Mouse (Mus musculus): ENCODE results near the gene Irak4. TPM values are rescaled to one million over a fixed set of nuclear protein-coding genes. Genes with fewer than 3 reads are reported as not detected.
A peak's percentile ranks its signal among the peaks of the same experiment; 100 is the strongest.

The Irak4 gene
- polyA plus RNA-seq (2015; fragmentation: Nextera tagmentation; extraction: Ambion mirVana) = 1.9 and 2.4 TPM in 2 replicates

DNA sequence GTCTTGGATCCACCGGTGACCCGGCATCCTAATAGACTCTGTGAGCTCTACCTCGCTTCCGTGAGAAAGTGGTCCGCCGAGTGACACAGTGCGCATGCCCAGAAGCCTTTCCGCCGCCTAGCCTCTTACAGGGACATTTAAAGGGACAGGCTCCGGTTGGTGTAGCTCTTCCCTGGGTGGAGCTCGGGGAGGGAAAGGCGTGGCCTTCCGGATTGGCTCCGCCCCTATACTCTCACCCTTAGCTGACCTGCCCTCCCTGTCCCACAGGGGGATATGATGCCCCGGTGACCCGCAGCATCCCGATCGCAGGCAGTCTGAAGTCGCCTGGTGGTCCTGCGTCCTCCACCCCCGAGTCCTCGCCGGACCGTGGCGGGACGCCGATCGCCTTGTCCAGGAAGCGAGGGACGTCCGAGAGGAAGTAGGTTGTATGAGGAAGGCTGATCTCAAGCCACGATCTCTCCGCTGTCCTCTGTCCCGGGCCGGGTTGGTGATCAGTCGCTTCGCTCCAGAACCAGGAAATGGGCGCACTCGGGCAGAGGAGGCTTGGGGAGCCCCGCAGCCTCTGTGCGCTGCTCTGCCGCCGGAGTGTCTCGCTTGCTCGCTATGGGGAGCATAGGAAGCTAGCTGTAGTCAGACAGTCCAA is at the start of gene Irak4, which contains the start of gene Pus7l:
Gene Irak4 (plus strand): TSS at position 235 of the 643 bp plus-strand sequence.
Gene Pus7l (minus strand): TSS at position 139 of the 643 bp plus-strand sequence.
- peak within 1 kb of the TSS; percentile 72; the same call in 1 of the 2 replicates for H3K27ac ChIP-seq
- no peaks in the 10 kb centered on the region for H3K36me3 ChIP-seq
- peak within 1 kb of the TSS; percentile 74 for H3K4me2 ChIP-seq
- H3K9ac ChIP-seq = peak within 1 kb of the TSS; percentile 73
- no peaks in the 10 kb centered on the region for H3K9me3 ChIP-seq
- H3K4me1 ChIP-seq (replicated peaks) = peaks cover 5% of the 10 kb centered on the region
- peak within 1 kb of the TSS; percentile 79 for H3K4me3 ChIP-seq
- ATAC-seq (ENCODE audit: low FRiP score) = peak; percentile 99
- H3K27me3 ChIP-seq = no peaks in the 10 kb centered on the region
- under 1% methylated on average over 45 of the region's 45 CpGs for WGBS

DNA sequence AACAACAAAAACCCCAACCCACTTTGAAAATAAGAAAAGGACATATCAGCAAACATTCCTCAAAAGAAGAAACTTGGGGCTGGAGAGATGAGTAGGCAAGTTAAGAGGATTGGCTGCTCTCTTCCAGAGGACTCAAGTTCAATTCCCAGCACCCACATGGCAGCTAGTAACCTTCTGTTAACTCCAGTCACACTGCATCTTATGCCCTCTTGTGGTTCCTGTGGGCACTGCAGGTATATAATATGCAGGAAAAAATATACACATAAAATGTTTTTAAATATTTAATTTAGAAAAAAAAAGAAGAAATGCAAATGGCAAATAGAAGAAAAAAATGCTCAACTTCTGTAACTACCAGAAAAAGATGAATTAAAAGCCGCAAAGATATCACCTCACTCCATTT is 49.0 kb upstream of the Irak4 start:
- H3K9ac ChIP-seq = no peak overlapping the region
- no peak overlapping the region for H3K4me2 ChIP-seq
- no peaks in the 10 kb centered on the region for H3K27me3 ChIP-seq
- ATAC-seq (ENCODE audit: low FRiP score) = no peak
- no peak overlapping the region for H3K27ac ChIP-seq
- 95% methylated on average over 1 of the region's 1 CpGs for WGBS
- no peaks in the 10 kb centered on the region for H3K36me3 ChIP-seq
- no peak overlapping the region for H3K4me3 ChIP-seq
- H3K9me3 ChIP-seq = no peaks in the 10 kb centered on the region
- H3K4me1 ChIP-seq (replicated peaks) = peaks cover 5% of the 10 kb centered on the region; the same call in 1 of the 2 replicates

DNA sequence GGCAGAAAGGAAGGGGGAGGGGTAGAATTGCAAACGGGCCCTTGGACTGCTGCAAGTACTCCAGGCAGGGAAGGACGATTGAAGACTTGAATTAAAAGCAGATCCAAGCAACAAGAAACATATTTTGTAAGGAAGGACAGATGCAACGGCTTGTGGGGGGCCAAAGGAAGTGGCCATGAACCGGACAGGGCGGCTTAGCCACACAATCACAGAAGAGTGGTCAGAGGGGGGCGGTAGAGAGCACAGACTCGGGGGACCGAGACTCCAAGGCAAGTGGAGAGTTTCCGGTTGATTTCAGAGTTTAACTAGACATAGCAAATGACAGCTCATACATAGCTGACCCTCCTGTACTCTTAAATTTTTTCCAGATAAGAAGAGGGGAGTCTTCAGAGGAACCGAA is 47.5 kb upstream of the Irak4 start:
- Histone ChIP-seq H3K9ac (no peak overlapping the region), H3K4me1 (replicated peaks) (peaks cover 5% of the 10 kb centered on the region; the same call in 1 of the 2 replicates), H3K4me2 (no peak overlapping the region), H3K9me3 (no peaks in the 10 kb centered on the region), H3K36me3 (no peaks in the 10 kb centered on the region), H3K4me3 (no peak overlapping the region), H3K27ac (no peak overlapping the region), H3K27me3 (no peaks in the 10 kb centered on the region)
- no peak for ATAC-seq (ENCODE audit: low FRiP score)
- 73% methylated on average over 10 of the region's 10 CpGs for WGBS

DNA sequence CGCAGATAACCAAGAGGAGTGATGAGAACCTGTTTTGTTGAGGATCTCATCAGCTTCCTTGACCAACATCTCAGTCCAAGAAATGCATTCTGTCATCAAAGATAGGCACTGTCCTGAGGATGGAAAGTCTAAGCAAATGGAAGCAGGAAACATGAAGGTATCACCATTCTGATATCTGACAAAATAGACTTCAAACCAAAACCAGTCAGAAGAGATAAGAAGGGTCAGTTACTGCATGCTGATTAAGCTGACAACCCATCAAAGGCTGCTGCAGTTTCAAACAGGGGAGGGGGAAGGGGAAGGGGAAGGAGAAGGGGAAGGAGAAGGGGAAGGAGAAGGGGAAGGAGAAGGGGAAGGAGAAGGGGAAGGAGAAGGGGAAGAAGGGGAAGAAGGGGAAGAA is 44.2 kb upstream of the Irak4 start:
- H3K4me2 ChIP-seq = no peak overlapping the region
- H3K27me3 ChIP-seq = no peaks in the 10 kb centered on the region
- no peaks in the 10 kb centered on the region for H3K36me3 ChIP-seq
- ATAC-seq (ENCODE audit: low FRiP score) = no peak
- no peak overlapping the region for H3K27ac ChIP-seq
- no peak overlapping the region for H3K9ac ChIP-seq
- H3K9me3 ChIP-seq = no peaks in the 10 kb centered on the region
- WGBS = 87% methylated on average over 1 of the region's 1 CpGs
- peaks cover under 1% of the 10 kb centered on the region for H3K4me1 ChIP-seq (replicated peaks)
- H3K4me3 ChIP-seq = no peak overlapping the region

DNA sequence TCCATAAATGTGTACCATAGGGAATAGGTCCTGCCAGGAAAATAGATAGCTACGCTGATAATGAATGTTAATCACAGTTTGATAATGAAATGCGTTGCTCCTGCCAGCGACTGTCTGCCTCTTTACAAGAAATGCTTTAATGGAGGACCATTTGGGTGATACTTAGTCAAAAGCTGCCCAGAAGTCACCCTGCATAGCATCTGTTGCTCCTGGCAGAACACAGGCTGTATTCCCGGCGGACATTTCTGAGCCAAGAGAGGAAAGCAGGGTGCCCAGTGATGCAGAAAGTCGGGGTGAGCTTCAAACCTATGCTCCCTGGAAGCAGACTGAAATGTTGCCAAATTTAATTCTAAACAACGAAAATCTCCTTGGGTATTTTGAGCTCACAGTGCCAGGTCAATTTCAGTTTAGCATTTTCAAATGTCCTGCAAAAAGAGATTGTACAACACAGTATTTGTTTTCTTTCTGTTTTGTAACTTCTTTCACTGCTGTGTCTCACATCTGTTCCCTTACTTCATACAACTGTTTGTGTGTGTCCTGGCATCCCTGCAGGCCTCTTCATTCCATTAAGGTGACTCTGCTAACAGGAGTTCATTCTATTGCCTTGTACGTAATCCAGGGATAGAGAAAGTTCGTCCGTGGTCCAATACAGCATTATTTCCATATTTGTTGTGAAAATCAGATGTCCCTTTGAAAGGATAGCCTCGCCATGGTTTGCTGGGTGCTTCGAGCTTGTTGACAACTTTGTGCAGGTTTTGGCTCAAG is 39.8 kb upstream of the Irak4 start:
- Histone ChIP-seq H3K4me2 (no peak overlapping the region), H3K4me3 (no peak overlapping the region), H3K27me3 (no peaks in the 10 kb centered on the region), H3K27ac (no peak overlapping the region), H3K9ac (no peak overlapping the region), H3K36me3 (no peaks in the 10 kb centered on the region), H3K4me1 (replicated peaks) (peaks cover 4% of the 10 kb centered on the region), H3K9me3 (no peaks in the 10 kb centered on the region)
- no peak for ATAC-seq (ENCODE audit: low FRiP score)
- 60% methylated on average over 12 of the region's 12 CpGs for WGBS

DNA sequence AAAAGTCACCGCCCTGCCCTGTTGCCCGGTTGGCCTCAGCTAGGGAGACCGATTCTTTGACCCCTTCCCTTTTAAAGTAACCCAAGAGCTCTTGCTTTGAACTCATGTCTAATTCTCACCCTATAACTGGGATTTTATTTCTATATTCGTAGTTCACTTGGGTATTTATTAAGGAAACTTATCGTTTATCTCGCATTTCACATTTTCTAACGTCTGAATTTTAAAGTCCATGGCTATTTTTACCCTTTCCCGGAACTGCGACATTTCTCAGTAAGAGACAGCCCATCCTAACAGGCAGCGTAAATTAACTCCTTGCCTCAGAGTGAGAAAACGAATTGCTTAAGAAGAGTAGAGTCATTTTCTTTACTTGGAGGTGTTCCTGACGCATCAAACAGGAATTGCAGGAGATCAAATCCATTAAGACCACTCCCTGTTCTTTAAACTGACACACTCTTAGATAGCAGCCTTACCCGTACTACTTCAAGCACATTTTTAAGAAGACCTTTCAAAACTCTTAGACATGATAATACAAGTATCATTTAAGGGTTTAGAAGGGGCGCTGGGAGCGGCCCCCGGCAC is 25.4 kb upstream of the Irak4 start:
- no peak overlapping the region for H3K4me3 ChIP-seq
- no peak overlapping the region for H3K9ac ChIP-seq
- no peak for ATAC-seq (ENCODE audit: low FRiP score)
- no peak overlapping the region for H3K27ac ChIP-seq
- no peak overlapping the region for H3K4me2 ChIP-seq
- H3K27me3 ChIP-seq = no peaks in the 10 kb centered on the region
- 80% methylated on average over 16 of the region's 16 CpGs for WGBS
- H3K36me3 ChIP-seq = peaks cover 2% of the 10 kb centered on the region
- H3K9me3 ChIP-seq = no peaks in the 10 kb centered on the region
- no peaks in the 10 kb centered on the region for H3K4me1 ChIP-seq (replicated peaks)

DNA sequence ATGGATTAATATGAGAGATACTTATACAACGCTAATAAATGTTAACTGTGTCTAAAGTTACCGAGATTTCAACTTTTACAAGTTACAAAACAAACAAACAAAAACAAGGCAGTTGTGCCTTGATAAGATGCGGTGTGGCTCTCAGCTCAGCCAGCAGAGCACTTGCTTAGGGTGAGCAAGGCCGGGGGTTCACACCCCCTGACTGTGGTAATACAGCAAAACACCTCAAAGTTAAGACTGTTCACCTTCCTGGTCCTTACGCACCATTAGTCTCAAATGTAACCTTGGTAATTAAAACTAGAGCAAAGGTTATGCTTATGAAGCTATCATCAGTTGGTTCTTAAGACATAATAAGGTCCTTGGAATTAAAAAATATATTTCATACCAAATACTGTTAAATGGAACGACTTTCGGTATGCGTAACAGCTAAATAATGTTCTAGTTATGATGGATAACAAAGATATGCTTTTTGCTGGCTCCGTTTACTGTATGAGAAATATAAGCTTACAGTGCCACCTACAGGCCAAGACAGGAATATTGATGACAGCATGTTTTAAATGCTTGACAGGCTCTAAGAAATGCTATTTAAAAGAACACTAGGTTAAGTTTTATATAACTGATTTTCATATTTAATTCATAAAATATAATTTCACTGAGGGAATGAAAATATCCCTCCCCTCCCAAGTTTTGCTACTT is 23.1 kb upstream of the Irak4 start:
- WGBS = 51% methylated on average over 9 of the region's 9 CpGs
- Histone ChIP-seq H3K36me3 (peaks cover 6% of the 10 kb centered on the region), H3K9me3 (no peaks in the 10 kb centered on the region), H3K4me2 (no peak overlapping the region), H3K4me1 (replicated peaks) (no peaks in the 10 kb centered on the region), H3K4me3 (no peak overlapping the region), H3K27ac (no peak overlapping the region), H3K9ac (no peak overlapping the region), H3K27me3 (no peaks in the 10 kb centered on the region)
- ATAC-seq (ENCODE audit: low FRiP score) = no peak

DNA sequence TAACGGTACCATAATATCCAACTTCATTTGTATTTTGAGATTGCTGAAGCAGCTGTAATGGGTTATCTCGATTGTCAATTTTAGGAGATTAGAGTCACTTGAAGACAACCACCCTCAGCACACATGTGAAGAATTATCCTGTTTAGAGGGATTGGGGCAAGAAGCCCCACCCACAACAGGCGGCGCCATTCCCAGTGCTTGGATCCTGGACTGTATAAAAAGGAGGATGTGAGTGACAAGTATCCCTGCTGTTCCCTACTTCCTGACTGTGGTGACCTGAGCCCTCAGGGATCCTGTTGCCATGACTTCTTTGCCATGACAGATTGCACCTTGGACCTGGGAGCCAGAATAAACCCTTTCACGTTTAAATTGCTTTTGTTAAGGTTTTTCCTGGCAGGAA is 22.5 kb upstream of the Irak4 start:
- H3K9ac ChIP-seq = no peak overlapping the region
- WGBS = 77% methylated on average over 5 of the region's 5 CpGs
- H3K4me1 ChIP-seq (replicated peaks) = no peaks in the 10 kb centered on the region
- no peak for ATAC-seq (ENCODE audit: low FRiP score)
- H3K9me3 ChIP-seq = no peaks in the 10 kb centered on the region
- H3K27ac ChIP-seq = no peak overlapping the region
- no peak overlapping the region for H3K4me2 ChIP-seq
- H3K27me3 ChIP-seq = no peaks in the 10 kb centered on the region
- peaks cover 6% of the 10 kb centered on the region for H3K36me3 ChIP-seq
- no peak overlapping the region for H3K4me3 ChIP-seq

DNA sequence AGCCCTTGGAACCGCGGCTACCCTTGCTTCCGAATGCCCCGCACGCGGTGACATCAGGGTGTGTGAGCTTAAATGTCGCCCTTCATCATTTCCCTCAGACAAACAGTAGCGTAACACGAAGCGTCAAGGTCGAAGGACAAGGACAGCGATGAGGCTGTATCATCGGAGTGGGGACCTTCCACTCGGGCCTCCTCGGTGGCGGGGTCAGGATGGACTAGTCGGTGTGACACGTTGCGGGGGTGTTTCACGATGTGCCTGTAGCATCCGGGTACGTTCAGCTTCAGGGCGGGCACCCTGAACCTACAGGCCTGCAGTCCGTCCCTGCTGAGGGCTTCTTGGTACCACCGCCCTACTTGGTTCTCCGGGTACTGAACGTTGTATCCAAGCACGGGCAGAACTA is 20.2 kb upstream of the Irak4 start:
- Histone ChIP-seq H3K27me3 (no peaks in the 10 kb centered on the region), H3K4me2 (no peak overlapping the region), H3K4me1 (replicated peaks) (no peaks in the 10 kb centered on the region), H3K9me3 (no peaks in the 10 kb centered on the region), H3K27ac (no peak overlapping the region), H3K4me3 (no peak overlapping the region), H3K36me3 (peaks cover 6% of the 10 kb centered on the region), H3K9ac (no peak overlapping the region)
- no peak for ATAC-seq (ENCODE audit: low FRiP score)
- 89% methylated on average over 28 of the region's 28 CpGs for WGBS

DNA sequence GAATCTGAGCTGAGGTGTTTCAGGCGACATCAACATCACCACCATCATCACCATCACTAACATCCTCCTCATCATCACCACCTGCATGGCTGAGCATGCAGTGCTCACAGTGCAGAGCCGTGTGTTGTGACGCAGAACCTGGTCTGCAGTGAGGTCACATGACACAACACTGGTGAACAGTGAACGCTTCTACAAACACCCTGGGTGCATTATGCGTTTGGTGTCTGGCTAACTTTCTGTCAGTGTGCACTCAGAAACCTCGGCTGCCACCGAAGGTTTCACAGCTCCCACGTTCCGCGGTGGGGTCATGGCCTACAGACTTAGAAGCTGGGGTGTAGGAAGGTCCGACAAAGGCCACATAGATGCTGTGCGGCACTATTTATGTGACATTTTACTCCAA is 18.5 kb upstream of the Irak4 start:
- Histone ChIP-seq H3K4me1 (replicated peaks) (no peaks in the 10 kb centered on the region), H3K4me2 (no peak overlapping the region), H3K9ac (no peak overlapping the region), H3K9me3 (no peaks in the 10 kb centered on the region), H3K27me3 (no peaks in the 10 kb centered on the region), H3K27ac (no peak overlapping the region), H3K4me3 (no peak overlapping the region), H3K36me3 (peaks cover 10% of the 10 kb centered on the region)
- no peak for ATAC-seq (ENCODE audit: low FRiP score)
- 86% methylated on average over 12 of the region's 12 CpGs for WGBS

DNA sequence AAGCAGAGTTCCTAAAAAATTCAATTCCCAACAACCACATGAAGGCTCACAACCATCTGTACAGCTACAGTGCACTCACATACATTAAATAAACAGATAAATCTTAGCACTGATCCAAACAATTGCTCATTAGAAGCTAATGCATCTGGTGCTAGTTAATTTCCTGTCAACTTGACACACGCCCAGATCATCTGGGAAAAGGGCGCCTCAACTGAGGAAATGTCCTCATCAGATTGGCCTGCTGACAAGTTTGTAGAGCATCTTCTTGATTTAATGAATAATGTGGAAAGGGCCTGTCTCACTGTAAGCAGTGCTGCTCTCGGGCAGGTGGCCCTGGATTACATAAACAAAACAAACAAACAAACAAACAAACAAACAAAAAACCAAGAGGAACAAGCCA is 12.9 kb upstream of the Irak4 start:
- H3K9me3 ChIP-seq = no peaks in the 10 kb centered on the region
- H3K4me3 ChIP-seq = no peak overlapping the region
- no peaks in the 10 kb centered on the region for H3K4me1 ChIP-seq (replicated peaks)
- ATAC-seq (ENCODE audit: low FRiP score) = no peak
- peaks cover 9% of the 10 kb centered on the region; the same call in 1 of the 2 replicates for H3K36me3 ChIP-seq
- 89% methylated on average over 3 of the region's 3 CpGs for WGBS
- H3K27me3 ChIP-seq = no peaks in the 10 kb centered on the region
- H3K9ac ChIP-seq = no peak overlapping the region
- H3K4me2 ChIP-seq = no peak overlapping the region
- no peak overlapping the region for H3K27ac ChIP-seq

DNA sequence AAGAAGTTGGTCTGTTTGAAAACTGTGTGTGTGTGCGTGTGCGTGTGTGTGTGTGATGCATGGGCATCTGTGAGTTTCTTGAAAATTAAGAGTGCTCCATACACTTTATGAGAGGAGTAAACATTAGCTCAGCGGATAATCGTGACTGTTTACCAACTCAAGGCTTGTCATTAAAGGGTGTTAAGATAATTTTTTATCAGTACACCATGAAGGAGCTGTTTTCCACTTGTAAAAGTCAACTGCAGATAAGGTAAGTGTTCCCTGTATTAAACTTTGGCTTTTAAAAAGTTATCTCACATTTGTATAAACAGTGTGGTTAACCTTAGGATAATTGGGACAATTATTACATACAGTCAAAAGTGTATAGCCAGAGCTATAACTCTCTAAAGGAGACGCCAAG is 11.1 kb upstream of the Irak4 start:
- 94% methylated on average over 5 of the region's 5 CpGs for WGBS
- no peaks in the 10 kb centered on the region for H3K4me1 ChIP-seq (replicated peaks)
- no peak overlapping the region for H3K4me2 ChIP-seq
- peaks cover 9% of the 10 kb centered on the region; the same call in 1 of the 2 replicates for H3K36me3 ChIP-seq
- no peaks in the 10 kb centered on the region for H3K27me3 ChIP-seq
- H3K9me3 ChIP-seq = no peaks in the 10 kb centered on the region
- no peak for ATAC-seq (ENCODE audit: low FRiP score)
- H3K4me3 ChIP-seq = no peak overlapping the region
- no peak overlapping the region for H3K9ac ChIP-seq
- H3K27ac ChIP-seq = no peak overlapping the region

All from hindbrain, embryonic 13.5 days (tissue).